Mouse (Mus musculus) c-Kit-positive CD71-negative TER-119-negative erythroid progenitor cells, embryonic 14.5 days (primary cell): ENCODE results near the gene Vangl2.

Experiments used
- DNase-seq: peaks from one replicate; pipeline ENCODE4 v3.0.0-alpha.2; 2013; ENCODE audit warnings: low read depth

Gene Vangl2

DNA sequence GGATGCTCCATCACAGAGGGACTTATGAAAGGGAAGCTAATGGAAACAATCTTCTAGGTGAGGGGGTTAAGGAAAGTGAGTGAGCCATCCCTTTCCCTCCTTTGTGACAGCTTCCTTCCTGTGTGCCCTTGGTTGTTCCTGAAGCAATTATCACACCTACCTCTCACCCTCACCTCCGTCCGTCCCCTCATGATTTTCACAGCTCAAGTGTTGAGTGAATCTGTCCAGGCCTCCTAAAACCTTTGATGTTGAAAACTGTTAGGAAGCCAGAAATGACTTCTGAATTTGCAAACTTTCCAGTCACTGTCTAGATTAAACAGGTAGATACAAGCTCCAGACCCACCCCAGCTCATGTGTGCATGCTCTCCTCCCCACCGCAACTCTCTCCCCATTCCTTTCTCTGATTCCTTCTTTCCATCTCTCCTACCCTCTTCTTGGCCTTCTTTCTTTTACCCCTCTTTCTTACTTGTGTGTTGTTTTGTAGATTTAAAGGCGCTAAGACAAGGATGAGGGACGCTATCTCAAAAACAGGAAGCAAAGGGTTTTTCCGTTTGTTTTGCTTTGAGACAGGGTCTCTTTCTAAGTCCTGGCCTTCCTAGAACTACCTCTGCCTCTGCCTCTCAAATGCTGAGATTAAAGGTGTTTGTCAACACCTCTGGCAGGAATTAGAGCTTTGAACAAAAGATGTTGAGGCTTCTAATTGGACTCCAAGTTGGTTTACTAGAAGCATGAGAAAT is 62.0 kb downstream of the Vangl2 start:
- DNase-seq: no peak

DNA sequence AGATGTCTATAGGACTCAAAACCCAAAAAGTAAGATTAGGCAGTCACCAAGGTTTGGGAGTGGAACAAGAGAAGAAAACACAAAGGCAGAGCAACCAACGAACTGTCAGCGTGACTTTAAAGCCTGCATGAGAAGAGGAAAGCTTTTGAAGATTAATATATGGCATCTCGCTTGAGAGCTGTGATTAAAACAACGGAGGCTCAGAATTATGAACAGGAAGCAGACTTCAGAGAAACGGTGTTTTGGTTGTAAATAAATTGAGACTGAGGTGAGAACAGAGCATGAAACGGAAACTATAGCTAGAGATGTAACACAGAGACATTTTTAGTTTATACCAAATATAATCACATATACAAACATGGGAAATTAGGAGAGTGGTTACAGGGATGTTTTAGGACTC is 64.6 kb downstream of the Vangl2 start:
- DNase-seq: no peak

DNA sequence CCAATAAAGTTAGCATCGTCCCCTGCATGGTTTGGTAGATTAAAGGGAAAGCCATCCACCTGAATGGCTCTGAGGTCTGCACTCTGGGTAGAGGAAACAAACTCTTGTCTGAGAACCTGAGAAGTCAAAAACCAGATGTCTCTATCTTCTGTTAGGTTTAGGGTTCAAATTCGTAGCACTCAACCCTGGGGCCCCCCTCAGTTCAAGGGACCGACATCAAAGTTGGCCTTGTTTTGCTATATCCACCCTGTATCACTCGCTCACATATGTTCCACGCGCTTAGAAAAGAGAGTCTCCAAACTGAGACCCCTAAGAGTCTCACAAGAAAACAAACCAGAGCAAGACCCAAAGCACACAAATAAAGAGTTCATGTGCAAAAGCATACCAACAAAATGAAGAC is 66.5 kb downstream of the Vangl2 start:
- no peak for DNase-seq

DNA sequence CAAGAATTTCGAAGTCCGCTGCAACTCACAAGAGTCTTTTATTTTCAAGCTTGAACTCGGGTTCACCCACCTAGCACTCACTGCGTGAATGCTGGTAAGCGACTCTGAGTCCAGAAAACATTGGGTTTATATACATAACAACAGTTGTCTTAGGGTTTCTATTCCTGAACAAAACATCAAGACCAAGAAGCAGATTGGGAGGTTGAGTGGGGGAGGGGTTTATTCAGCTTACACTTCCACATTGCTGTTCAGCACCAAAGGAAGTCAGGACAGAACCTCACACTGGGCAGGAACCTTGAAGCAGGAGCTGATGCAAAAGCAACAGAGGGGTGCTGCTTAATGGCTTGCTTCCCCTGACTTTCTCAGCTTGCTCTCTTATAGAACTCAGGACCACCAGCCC is 67.5 kb downstream of the Vangl2 start:
- DNase-seq: no peak

DNA sequence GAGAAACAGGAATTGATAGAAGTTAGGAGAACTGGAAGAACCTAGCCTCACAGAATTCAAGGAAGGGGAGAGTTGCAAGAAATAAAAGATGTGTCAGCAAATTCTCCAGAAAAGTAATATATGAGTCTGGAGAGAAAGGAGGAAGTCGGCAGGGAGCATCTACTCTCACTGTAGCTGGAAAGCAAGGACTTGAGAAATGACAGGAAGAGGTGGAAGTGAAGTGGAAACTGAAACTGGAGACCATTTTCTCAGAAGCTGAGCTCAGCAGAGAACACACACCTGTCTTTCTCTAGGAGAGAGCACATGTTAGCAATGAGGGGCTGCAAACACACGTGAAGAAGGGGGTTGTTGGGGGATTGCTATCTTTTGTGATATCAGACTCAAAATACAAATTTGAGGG is 70.8 kb downstream of the Vangl2 start:
- DNase-seq: no peak

DNA sequence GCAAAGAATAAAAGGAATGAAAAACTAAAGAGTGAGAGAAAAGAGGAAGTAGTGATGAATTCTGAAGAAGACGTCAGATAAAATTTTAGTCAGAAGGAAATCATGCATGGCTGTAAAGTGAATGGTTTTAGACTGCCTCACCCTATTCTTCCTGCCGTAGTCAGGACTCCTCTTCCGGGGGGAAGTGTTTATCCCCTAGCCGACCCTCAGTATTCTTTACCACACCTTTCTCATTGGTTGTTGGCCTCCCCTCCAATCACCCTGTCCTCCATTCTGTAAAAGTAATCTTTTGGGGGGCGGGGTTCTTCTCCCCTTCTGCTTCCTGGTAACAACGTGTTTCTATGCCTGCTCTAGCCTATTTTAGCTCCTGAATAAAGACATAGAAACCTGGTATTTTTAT is 73.2 kb downstream of the Vangl2 start:
- DNase-seq: no peak
